Comparison of ENCODE assay signal across 9 mouse cellular contexts in genomic region chr11:103332186-103332889, GRCm38 (mm10). TPM values are rescaled to one million over a fixed set of nuclear protein-coding genes. Genes with fewer than 3 reads are reported as not detected.
DNase-seq lines count a peak whose midpoint lies in the region; ATAC-seq and TF ChIP-seq lines count a peak whose summit lies in the region.
"Had no signal": no experiment of that assay in that cellular context is flagged by ENCODE, and none has a peak within 500 bp of the region (broad histone marks: within the 10 kb centered on the region; RNA-seq: fewer than 3 reads in every experiment).

No protein-coding gene starts in this region.

- peak; percentile 58 for DNase-seq in c-Kit-positive CD71-positive TER-119-positive erythroid progenitor cells, embryonic 14.5 days (ENCODE audit: low spot score)
- DNase-seq in forebrain, embryonic 14.5 days (ENCODE audit: low spot score): peak; percentile 91
- DNase-seq in heart, postnatal 14 days: peak; percentile 83 to 92
- DNase-seq in layer of hippocampus, adult 11-12 months (ENCODE audit: low spot score): peak; percentile 88
- DNase-seq in liver, postnatal 0 days: peak; percentile 84
- DNase-seq in testis, postnatal 10 days (ENCODE audit: low spot score): peak; percentile 92

- WGBS in forebrain, embryonic 14.5 days: 28% methylated on average over 18 of the region's 18 CpGs
- 46% methylated on average over 18 of the region's 18 CpGs for WGBS in liver, postnatal 0 days (ENCODE audit: insufficient replicate concordance)
- 27% methylated on average over 18 of the region's 18 CpGs for WGBS in neural tube, embryonic 15.5 days

- peak; percentile 62 for ATAC-seq in forebrain, embryonic 14.5 days
- ATAC-seq in liver, postnatal 0 days: peak; percentile 54; the same call in 1 of the 2 replicates
- ATAC-seq in neural tube, embryonic 15.5 days (ENCODE audit: low FRiP score): peak; percentile 51; the same call in 1 of the 2 replicates

- H3K36me3 ChIP-seq in E14TG2a.4 (ENCODE audit: insufficient read depth, low read length): no peaks in the 10 kb centered on the region
- H3K36me3 ChIP-seq in forebrain, embryonic 14.5 days (ENCODE audit: control insufficient read depth, insufficient read depth, low read length): no peaks in the 10 kb centered on the region
- 0 out of 2 replicates have a peak, but pooled peaks cover 8% of the 10 kb centered on the region for H3K36me3 ChIP-seq in liver, postnatal 0 days (replicated peaks; ENCODE audit: insufficient read depth, low read length)
- H3K36me3 ChIP-seq in neural tube, embryonic 15.5 days: no peaks in the 10 kb centered on the region

- H3K9ac ChIP-seq in forebrain, embryonic 14.5 days (ENCODE audit: low read length): no peak overlapping the region
- H3K9ac ChIP-seq in liver, postnatal 0 days (replicated peaks): no peak overlapping the region
- 0 out of 2 replicates have a peak overlapping the region, but pooled peaks have one; percentile 17 for H3K9ac ChIP-seq in neural tube, embryonic 15.5 days (replicated peaks)

- H3K4me2 ChIP-seq in forebrain, embryonic 14.5 days (ENCODE audit: low read length): peak overlapping the region; percentile 51
- no peak overlapping the region for H3K4me2 ChIP-seq in liver, postnatal 0 days (ENCODE audit: low read depth, low read length)
- peak overlapping the region; percentile 59 for H3K4me2 ChIP-seq in neural tube, embryonic 15.5 days

- H3K27me3 ChIP-seq in E14TG2a.4 (ENCODE audit: insufficient read depth, low read length): peaks cover 24% of the 10 kb centered on the region
- peaks cover 20% of the 10 kb centered on the region for H3K27me3 ChIP-seq in forebrain, embryonic 14.5 days (replicated peaks; ENCODE audit: control insufficient read depth, insufficient read depth, low read length)
- H3K27me3 ChIP-seq in liver, postnatal 0 days (ENCODE audit: insufficient read depth, low read length): 0 out of 2 replicates have a peak, but pooled peaks cover 4% of the 10 kb centered on the region
- peaks cover 25% of the 10 kb centered on the region for H3K27me3 ChIP-seq in neural tube, embryonic 15.5 days (replicated peaks)

- H3K4me1 ChIP-seq in E14TG2a.4 (replicated peaks; ENCODE audit: low read depth, low read length): peaks cover 46% of the 10 kb centered on the region
- H3K4me1 ChIP-seq in forebrain, embryonic 14.5 days (ENCODE audit: control insufficient read depth, insufficient read depth, low read length): no peaks in the 10 kb centered on the region
- H3K4me1 ChIP-seq in liver, postnatal 0 days (ENCODE audit: insufficient read depth): no peaks in the 10 kb centered on the region; the same call in 1 of the 2 replicates
- H3K4me1 ChIP-seq in neural tube, embryonic 15.5 days: peaks cover 23% of the 10 kb centered on the region

- intact Hi-C loops in heart, postnatal 14 days (cut with DNase I): loop anchor here (2.0 to 10.0 kb wide), 2 partner anchors 26 to 342 kb away; no protein-coding TSS in a partner anchor

- no peak for TF ChIP-seq EP300 in liver, postnatal 0 days (IDR thresholded peaks at IDR 0.05; ENCODE audit: low read depth)

- no peak overlapping the region for H3K27ac ChIP-seq in forebrain, embryonic 14.5 days (ENCODE audit: low read depth, low read length)
- no peak overlapping the region for H3K27ac ChIP-seq in liver, postnatal 0 days (ENCODE audit: low read depth)
- H3K27ac ChIP-seq in neural tube, embryonic 15.5 days (replicated peaks): 0 out of 2 replicates have a peak overlapping the region, but pooled peaks have one; percentile 29
- H3K27ac ChIP-seq: macrophage had no signal

- peak overlapping the region; percentile 72 for H3K4me3 ChIP-seq in E14TG2a.4 (replicated peaks; ENCODE audit: low read length)
- H3K4me3 ChIP-seq in forebrain, embryonic 14.5 days (ENCODE audit: low read depth, low read length): peak overlapping the region; percentile 24
- no peak overlapping the region for H3K4me3 ChIP-seq in liver, postnatal 0 days (ENCODE audit: low read depth, low read length)
- peak overlapping the region; percentile 31 for H3K4me3 ChIP-seq in neural tube, embryonic 15.5 days (replicated peaks)

- H3K9me3 ChIP-seq in E14TG2a.4 (ENCODE audit: low read length): peaks cover 13% of the 10 kb centered on the region
- H3K9me3 ChIP-seq in forebrain, embryonic 14.5 days (replicated peaks; ENCODE audit: control insufficient read depth, low read length): no peaks in the 10 kb centered on the region
- no peaks in the 10 kb centered on the region for H3K9me3 ChIP-seq in liver, postnatal 0 days (ENCODE audit: low read length)
- no peaks in the 10 kb centered on the region for H3K9me3 ChIP-seq in neural tube, embryonic 15.5 days (replicated peaks)

- peak; percentile 99 for TF ChIP-seq CTCF in E14TG2a.4 (conservative IDR thresholded peaks at IDR 0.05; ENCODE audit: low read length)
- TF ChIP-seq CTCF in liver, postnatal 0 days (IDR thresholded peaks at IDR 0.05; ENCODE audit: low read depth): peak; percentile 92

RNA-seq across cellular contexts. Expression of gene Arhgap27, which starts 31.2 kb away (rescaled TPM):
- polyA plus RNA-seq in forebrain, embryonic 14.5 days (2014; fragmentation: Nextera tagmentation; extraction: Ambion mirVana): 1.5 and 2.3 TPM in 2 replicates
- total RNA-seq in heart, postnatal 14 days (2021): 10 to 100 TPM; 27.2 to 29.1 TPM
- polyA plus RNA-seq in liver, postnatal 0 days (2015; fragmentation: Nextera tagmentation; extraction: Ambion mirVana): 3.2 and 3.3 TPM in 2 replicates
- polyA plus RNA-seq in neural tube, embryonic 15.5 days (2015; fragmentation: Nextera tagmentation; extraction: Ambion mirVana): 6.3 and 8.3 TPM in 2 replicates
